Mouse (Mus musculus): ENCODE data around the gene Hes1.

GRCm38 (mm10) chr16:30068041-30069020 is 4.1 kb downstream of the Hes1 start:
- no peak for TF ChIP-seq CTCF (IDR thresholded peaks at IDR 0.05; ENCODE audit: low read depth)
- no peak for TF ChIP-seq EP300 (IDR thresholded peaks at IDR 0.05; ENCODE audit: low read depth)

Data from heart, postnatal 0 days (tissue).